In genomic region chr15:83328952-83329351, GRCm38 (mm10) we compare ENCODE assay signal across 25 mouse cellular contexts.
"Had no signal": no experiment of that assay in that cellular context is flagged by ENCODE, and none has a peak within 500 bp of the region (broad histone marks: within the 10 kb centered on the region; RNA-seq: fewer than 3 reads in every experiment).

No protein-coding gene starts in this region.

- H3K4me2 ChIP-seq: heart, embryonic 12.5 days; hindbrain, embryonic 12.5 days; hindbrain, embryonic 14.5 days; kidney, embryonic 15.5 days; limb, embryonic 13.5 days; limb, embryonic 15.5 days; liver, embryonic 13.5 days; liver, embryonic 15.5 days had no signal

- ATAC-seq: hindbrain, embryonic 16.5 days; inflammation-experienced regulatory T-cells, adult 6 months had no signal

- H3K4me1 ChIP-seq: heart, embryonic 10.5 days; heart, embryonic 12.5 days; hindbrain, embryonic 12.5 days; kidney, embryonic 15.5 days; limb, embryonic 13.5 days; limb, embryonic 15.5 days; liver, embryonic 13.5 days; liver, embryonic 15.5 days had no signal

- DNase-seq: gastrocnemius, postnatal 10 days; gastrocnemius, postnatal 25 days; heart, adult 18-20 months; heart, postnatal 10 days; heart, postnatal 4 days; kidney, adult 11 months; kidney, adult 2 months; kidney, adult 9 months; kidney, postnatal 14 days; kidney, postnatal 36 days; layer of hippocampus, adult 9-11 months; layer of hippocampus, postnatal 36 days; liver, embryonic 13.5 days had no signal

- H3K27ac ChIP-seq: heart, embryonic 10.5 days; hindbrain, embryonic 10.5 days; hindbrain, embryonic 12.5 days; hindbrain, embryonic 14.5 days; kidney, embryonic 15.5 days; kidney, postnatal 0 days; limb, embryonic 13.5 days; limb, embryonic 15.5 days; liver, embryonic 13.5 days; liver, embryonic 15.5 days had no signal

- H3K27me3 ChIP-seq: heart, embryonic 12.5 days; hindbrain, embryonic 12.5 days; kidney, embryonic 15.5 days; limb, embryonic 13.5 days; limb, embryonic 15.5 days; liver, embryonic 13.5 days; liver, embryonic 15.5 days had no signal

- H3K4me3 ChIP-seq: heart, embryonic 10.5 days; heart, embryonic 12.5 days; hindbrain, embryonic 10.5 days; hindbrain, embryonic 12.5 days; kidney, embryonic 15.5 days; limb, embryonic 13.5 days; limb, embryonic 15.5 days; liver, embryonic 13.5 days; liver, embryonic 15.5 days had no signal

- H3K9me3 ChIP-seq: heart, embryonic 10.5 days; heart, embryonic 12.5 days; hindbrain, embryonic 10.5 days; hindbrain, embryonic 12.5 days; kidney, embryonic 15.5 days; limb, embryonic 13.5 days; limb, embryonic 15.5 days; liver, embryonic 13.5 days; liver, embryonic 15.5 days had no signal

- H3K9ac ChIP-seq: heart, embryonic 12.5 days; hindbrain, embryonic 12.5 days; hindbrain, embryonic 14.5 days; kidney, embryonic 15.5 days; limb, embryonic 13.5 days; limb, embryonic 15.5 days; liver, embryonic 13.5 days; liver, embryonic 15.5 days had no signal
